Comparison of ENCODE assay signal across 10 mouse cellular contexts in genomic region chr11:103707005-103707404, GRCm38 (mm10). TPM values are rescaled to one million over a fixed set of nuclear protein-coding genes. Genes with fewer than 3 reads are reported as not detected.
DNase-seq lines count a peak whose midpoint lies in the region; ATAC-seq and TF ChIP-seq lines count a peak whose summit lies in the region.
"Had no signal": no experiment of that assay in that cellular context is flagged by ENCODE, and none has a peak within 500 bp of the region (broad histone marks: within the 10 kb centered on the region; RNA-seq: fewer than 3 reads in every experiment).

No protein-coding gene starts in this region.

- H3K36me3 ChIP-seq in heart, embryonic 14.5 days (ENCODE audit: control insufficient read depth, insufficient read depth, low read length) = no peaks in the 10 kb centered on the region
- H3K36me3 ChIP-seq in stomach, postnatal 0 days (ENCODE audit: control insufficient read depth, insufficient read depth, low read length) = no peaks in the 10 kb centered on the region
- H3K36me3 ChIP-seq in hindbrain, embryonic 11.5 days (ENCODE audit: control insufficient read depth, insufficient read depth, low read length) = no peaks in the 10 kb centered on the region
- peaks cover 12% of the 10 kb centered on the region; the same call in 1 of the 2 replicates for H3K36me3 ChIP-seq in hindbrain, embryonic 10.5 days
- H3K36me3 ChIP-seq in forebrain, embryonic 15.5 days = no peaks in the 10 kb centered on the region

- TF ChIP-seq EP300 in stomach, postnatal 0 days (optimal IDR thresholded peaks at IDR 0.05) = no peak

- no peaks in the 10 kb centered on the region for H3K4me1 ChIP-seq in heart, embryonic 14.5 days (ENCODE audit: control insufficient read depth in 2 of 2, insufficient read depth in 2 of 2, low read length in 2 of 2)
- no peaks in the 10 kb centered on the region for H3K4me1 ChIP-seq in stomach, postnatal 0 days (replicated peaks; ENCODE audit: control insufficient read depth, insufficient read depth)
- no peaks in the 10 kb centered on the region for H3K4me1 ChIP-seq in hindbrain, embryonic 11.5 days (replicated peaks; ENCODE audit: control insufficient read depth, insufficient read depth, low read length)
- H3K4me1 ChIP-seq in hindbrain, embryonic 10.5 days (replicated peaks) = peaks cover 3% of the 10 kb centered on the region
- H3K4me1 ChIP-seq in forebrain, embryonic 15.5 days = no peaks in the 10 kb centered on the region
- H3K4me1 ChIP-seq: midbrain, embryonic 13.5 days had no signal

- no peak overlapping the region for H3K4me2 ChIP-seq in heart, embryonic 14.5 days (ENCODE audit: low read length)
- H3K4me2 ChIP-seq in stomach, postnatal 0 days (replicated peaks; ENCODE audit: low read depth) = no peak overlapping the region
- H3K4me2 ChIP-seq in hindbrain, embryonic 11.5 days (replicated peaks; ENCODE audit: low read depth, low read length) = no peak overlapping the region
- H3K4me2 ChIP-seq in forebrain, embryonic 15.5 days (replicated peaks) = no peak overlapping the region
- H3K4me2 ChIP-seq: midbrain, embryonic 13.5 days had no signal

- H3K27me3 ChIP-seq in heart, embryonic 14.5 days (ENCODE audit: control insufficient read depth, insufficient read depth, low read length) = no peaks in the 10 kb centered on the region
- H3K27me3 ChIP-seq in stomach, postnatal 0 days (ENCODE audit: control insufficient read depth, insufficient read depth, low read length) = no peaks in the 10 kb centered on the region
- H3K27me3 ChIP-seq in hindbrain, embryonic 11.5 days (ENCODE audit: control insufficient read depth, insufficient read depth, low read length) = no peaks in the 10 kb centered on the region
- H3K27me3 ChIP-seq in hindbrain, embryonic 10.5 days (ENCODE audit: insufficient read depth, poor library complexity, severe bottlenecking) = peaks cover 5% of the 10 kb centered on the region
- H3K27me3 ChIP-seq in forebrain, embryonic 15.5 days = no peaks in the 10 kb centered on the region
- H3K27me3 ChIP-seq: midbrain, embryonic 13.5 days had no signal

- DNase-seq in ovary, postnatal 36 days (ENCODE audit: low spot score) = peak; percentile 11
- no peak for DNase-seq in ovary, postnatal 14 days (ENCODE audit: low spot score)
- peak; percentile 84 for DNase-seq in kidney, postnatal 14 days
- no peak for DNase-seq in stomach, postnatal 0 days (ENCODE audit: low spot score)
- DNase-seq in hindbrain, embryonic 11.5 days (ENCODE audit: low spot score) = no peak
- no peak for DNase-seq in hindbrain, embryonic 10.5 days (ENCODE audit: low spot score)
- DNase-seq: thymus, postnatal 25 days had no signal

- no peaks in the 10 kb centered on the region for H3K9me3 ChIP-seq in heart, embryonic 14.5 days (ENCODE audit: control insufficient read depth, low read length)
- no peaks in the 10 kb centered on the region for H3K9me3 ChIP-seq in stomach, postnatal 0 days (ENCODE audit: control insufficient read depth, low read length)
- no peaks in the 10 kb centered on the region for H3K9me3 ChIP-seq in hindbrain, embryonic 11.5 days (ENCODE audit: control insufficient read depth, low read length)
- H3K9me3 ChIP-seq in hindbrain, embryonic 10.5 days = no peaks in the 10 kb centered on the region
- H3K9me3 ChIP-seq in forebrain, embryonic 15.5 days = no peaks in the 10 kb centered on the region
- H3K9me3 ChIP-seq: midbrain, embryonic 13.5 days had no signal

- TF ChIP-seq CTCF in stomach, postnatal 0 days (IDR thresholded peaks at IDR 0.05; ENCODE audit: low read depth) = peak; percentile 10; the same call in 1 of the 2 replicates

- ATAC-seq in heart, embryonic 14.5 days (ENCODE audit: insufficient number of reproducible peaks, insufficient read depth, low FRiP score, low read depth) = peak; percentile 79
- peak; percentile 57; the same call in 1 of the 2 replicates for ATAC-seq in stomach, postnatal 0 days (ENCODE audit: low FRiP score, low TSS enrichment)
- no peak for ATAC-seq in hindbrain, embryonic 11.5 days (ENCODE audit: low FRiP score)
- no peak for ATAC-seq in forebrain, embryonic 15.5 days (replicated peaks)
- ATAC-seq: midbrain, embryonic 13.5 days had no signal

- peak overlapping the region; percentile 33 to 53; a peak in 3 of 4 replicates for H3K27ac ChIP-seq in heart, embryonic 14.5 days (replicated peaks in 1 of 2; ENCODE audit: control insufficient read depth in 1 of 2, insufficient read depth in 1 of 2, low read depth in 2 of 2, low read length in 2 of 2)
- H3K27ac ChIP-seq in stomach, postnatal 0 days (replicated peaks) = no peak overlapping the region
- no peak overlapping the region for H3K27ac ChIP-seq in hindbrain, embryonic 11.5 days (ENCODE audit: low read depth, low read length)
- H3K27ac ChIP-seq in hindbrain, embryonic 10.5 days = no peak overlapping the region
- H3K27ac ChIP-seq in forebrain, embryonic 15.5 days (replicated peaks) = no peak overlapping the region
- H3K27ac ChIP-seq: midbrain, embryonic 13.5 days had no signal

- H3K9ac ChIP-seq in heart, embryonic 14.5 days (ENCODE audit: low read length) = no peak overlapping the region
- no peak overlapping the region for H3K9ac ChIP-seq in stomach, postnatal 0 days (ENCODE audit: low read length)
- H3K9ac ChIP-seq in hindbrain, embryonic 11.5 days (ENCODE audit: low read depth, low read length) = no peak overlapping the region
- H3K9ac ChIP-seq in forebrain, embryonic 15.5 days (replicated peaks) = no peak overlapping the region
- H3K9ac ChIP-seq: midbrain, embryonic 13.5 days had no signal

- H3K4me3 ChIP-seq in heart, embryonic 14.5 days (ENCODE audit: control insufficient read depth in 1 of 2, insufficient read depth in 1 of 2, low read depth in 1 of 2, low read length in 2 of 2) = no peak overlapping the region
- no peak overlapping the region for H3K4me3 ChIP-seq in stomach, postnatal 0 days (ENCODE audit: low read depth, low read length)
- H3K4me3 ChIP-seq in hindbrain, embryonic 11.5 days (ENCODE audit: low read depth, low read length) = no peak overlapping the region
- H3K4me3 ChIP-seq in hindbrain, embryonic 10.5 days = no peak overlapping the region
- H3K4me3 ChIP-seq in forebrain, embryonic 15.5 days = no peak overlapping the region
- H3K4me3 ChIP-seq: midbrain, embryonic 13.5 days had no signal

- 40% methylated on average over 8 of the region's 8 CpGs for WGBS in heart, embryonic 14.5 days
- 41% methylated on average over 8 of the region's 8 CpGs for WGBS in stomach, postnatal 0 days
- WGBS in hindbrain, embryonic 11.5 days = 54% methylated on average over 8 of the region's 8 CpGs
- 66% methylated on average over 8 of the region's 8 CpGs for WGBS in hindbrain, embryonic 10.5 days
- 56% methylated on average over 8 of the region's 8 CpGs for WGBS in forebrain, embryonic 15.5 days

RNA-seq across cellular contexts. Expression of gene Gosr2, which starts 9.3 kb away (rescaled TPM):
- 60.4 and 63.5 TPM in 2 replicates for polyA plus RNA-seq in heart, embryonic 14.5 days (2014; fragmentation: Nextera tagmentation; extraction: Ambion mirVana)
- 58.7 and 60.4 TPM in 2 replicates for polyA plus RNA-seq in stomach, postnatal 0 days (2015; fragmentation: Nextera tagmentation; extraction: Ambion mirVana)
- polyA plus RNA-seq in hindbrain, embryonic 11.5 days (2014; fragmentation: Nextera tagmentation; extraction: Ambion mirVana) = 75.2 and 91.3 TPM in 2 replicates
- polyA plus RNA-seq in hindbrain, embryonic 10.5 days (2016; fragmentation: Nextera tagmentation; extraction: Ambion mirVana) = 90.0 and 94.5 TPM in 2 replicates
- 103 TPM in 2 replicates for polyA plus RNA-seq in forebrain, embryonic 15.5 days (2015; fragmentation: Nextera tagmentation; extraction: Ambion mirVana)

RNA-seq across cellular contexts. Expression of gene Wnt9b, which starts 42.6 kb away (rescaled TPM):
- 0.45 and 0.65 TPM in 2 replicates for polyA plus RNA-seq in heart, embryonic 14.5 days (2014; fragmentation: Nextera tagmentation; extraction: Ambion mirVana)
- polyA plus RNA-seq in stomach, postnatal 0 days (2015; fragmentation: Nextera tagmentation; extraction: Ambion mirVana) = not detected in 2 replicates
- 0.36 and 0.39 TPM in 2 replicates for polyA plus RNA-seq in hindbrain, embryonic 11.5 days (2014; fragmentation: Nextera tagmentation; extraction: Ambion mirVana)
- 0.60 and 1.0 TPM in 2 replicates for polyA plus RNA-seq in hindbrain, embryonic 10.5 days (2016; fragmentation: Nextera tagmentation; extraction: Ambion mirVana)
- 0.10 and 0.29 TPM in 2 replicates for polyA plus RNA-seq in forebrain, embryonic 15.5 days (2015; fragmentation: Nextera tagmentation; extraction: Ambion mirVana)

RNA-seq across cellular contexts. Expression of gene Rprml, which starts 57.6 kb away (rescaled TPM):
- polyA plus RNA-seq in heart, embryonic 14.5 days (2014; fragmentation: Nextera tagmentation; extraction: Ambion mirVana) = not detected in 2 replicates
- 0.16 and 0.25 TPM in 2 replicates for polyA plus RNA-seq in stomach, postnatal 0 days (2015; fragmentation: Nextera tagmentation; extraction: Ambion mirVana)
- not detected in 2 replicates for polyA plus RNA-seq in hindbrain, embryonic 11.5 days (2014; fragmentation: Nextera tagmentation; extraction: Ambion mirVana)
- not detected in 2 replicates for polyA plus RNA-seq in hindbrain, embryonic 10.5 days (2016; fragmentation: Nextera tagmentation; extraction: Ambion mirVana)
- polyA plus RNA-seq in forebrain, embryonic 15.5 days (2015; fragmentation: Nextera tagmentation; extraction: Ambion mirVana) = 8.8 TPM in 2 replicates

Comparison
In these comparisons a context has a peak if more than half of its experiments do, and no peak if none do; other contexts are left out.
1. DNase-seq: peak in ovary, postnatal 36 days (single experiment) and kidney, postnatal 14 days (single experiment); none in ovary, postnatal 14 days (single experiment), stomach, postnatal 0 days (single experiment), hindbrain, embryonic 11.5 days (single experiment) and hindbrain, embryonic 10.5 days (single experiment).
2. ATAC-seq: peak in heart, embryonic 14.5 days (single experiment) and stomach, postnatal 0 days (single experiment); none in hindbrain, embryonic 11.5 days (single experiment) and forebrain, embryonic 15.5 days (single experiment).
3. H3K27ac ChIP-seq: peak in heart, embryonic 14.5 days (2 of 2); none in stomach, postnatal 0 days (single experiment), hindbrain, embryonic 11.5 days (single experiment), hindbrain, embryonic 10.5 days (single experiment) and forebrain, embryonic 15.5 days (single experiment).